Mouse (Mus musculus) thymus, postnatal 25 days (tissue): ENCODE data around the gene Ctc1.

Experiments used
- DNase-seq: peaks from one replicate; pipeline ENCODE4 v3.0.0; 2022

Ctc1 gene

DNA sequence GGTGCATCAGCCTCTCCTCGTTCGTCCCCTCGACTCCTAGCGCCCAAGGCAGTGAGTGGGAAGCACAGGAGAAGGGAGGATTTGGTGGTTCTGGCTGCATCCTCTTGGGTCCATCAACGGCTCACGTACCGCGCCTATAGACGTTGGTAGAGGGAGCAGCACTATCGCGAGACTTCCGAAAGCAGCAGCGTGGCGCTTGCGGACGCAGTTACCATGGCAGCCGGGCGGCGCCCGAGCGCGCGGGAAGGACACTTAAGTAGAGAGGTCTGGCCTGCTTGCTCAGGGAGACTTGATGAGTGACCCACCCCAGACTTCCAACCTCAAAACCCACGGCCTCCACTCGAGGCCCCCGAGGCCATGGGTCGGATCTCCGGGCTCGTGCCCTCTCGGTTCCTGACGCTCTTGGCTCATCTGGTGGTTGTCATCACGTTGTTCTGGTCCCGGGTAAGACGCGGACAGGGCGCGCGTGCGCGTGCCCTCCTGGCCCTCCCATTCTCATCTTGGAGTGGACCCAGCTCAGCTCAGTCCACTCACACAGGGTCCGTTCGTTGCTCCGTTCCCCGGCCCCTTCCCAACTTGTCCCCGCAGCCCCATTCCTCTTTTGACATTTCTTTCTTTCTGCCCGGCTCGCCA lies 55.0 kb downstream of the Ctc1 start, which contains the start of gene Tmem107:
Tmem107 (plus strand) TSS at position 217 of the 633 bp plus-strand sequence.
- DNase-seq: peak; percentile 91

DNA sequence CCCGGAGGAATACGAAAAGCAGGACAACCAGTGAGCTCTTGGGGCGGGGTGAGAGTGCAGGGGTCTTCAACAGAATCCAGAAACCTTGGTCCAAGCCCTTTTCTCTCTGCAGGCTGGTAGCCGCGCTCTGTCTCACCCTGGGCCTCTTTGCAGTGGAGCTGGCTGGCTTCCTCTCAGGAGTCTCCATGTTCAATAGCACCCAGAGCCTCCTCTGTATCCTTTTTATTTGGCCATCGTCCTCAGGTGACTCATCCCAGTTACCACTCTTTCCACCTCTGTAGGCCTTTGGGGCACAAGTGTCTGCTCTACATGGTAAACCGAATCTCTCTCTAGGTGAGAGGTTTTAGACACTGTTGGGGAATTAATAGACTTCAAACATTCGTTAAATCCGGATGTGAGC lies 55.6 kb downstream of the Ctc1 start:
- DNase-seq: no peak

- no peak for DNase-seq
Measured at GRCm38 (mm10) chr11:69072234-69072633, 56.5 kb downstream of the Ctc1 start.

DNA sequence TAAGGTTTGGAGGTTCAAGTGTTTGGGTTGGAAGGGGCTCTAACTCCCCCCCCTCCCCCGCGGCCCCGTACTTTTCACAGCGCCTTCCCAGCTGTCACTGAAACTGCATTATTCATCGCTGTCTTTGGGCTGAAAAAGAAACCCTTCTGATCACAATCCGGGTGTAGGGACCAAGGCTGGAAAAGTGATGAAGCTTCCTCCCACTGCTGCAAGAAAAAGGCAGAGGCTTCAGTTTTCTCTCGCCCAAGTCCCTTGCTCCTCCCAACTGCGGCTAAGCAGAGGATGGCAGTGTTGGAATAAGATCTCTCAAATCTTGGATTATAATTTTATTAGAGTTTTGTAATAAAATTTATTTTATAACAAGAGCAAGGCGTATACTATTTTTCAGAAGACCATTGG lies 57.0 kb downstream of the Ctc1 start:
- no peak for DNase-seq

GRCm38 (mm10) chr11:69073065-69073888 lies 57.6 kb downstream of the Ctc1 start:
- DNase-seq: peak; percentile 85

GRCm38 (mm10) chr11:69073951-69074775 lies 58.5 kb downstream of the Ctc1 start:
- DNase-seq: no peak

DNA sequence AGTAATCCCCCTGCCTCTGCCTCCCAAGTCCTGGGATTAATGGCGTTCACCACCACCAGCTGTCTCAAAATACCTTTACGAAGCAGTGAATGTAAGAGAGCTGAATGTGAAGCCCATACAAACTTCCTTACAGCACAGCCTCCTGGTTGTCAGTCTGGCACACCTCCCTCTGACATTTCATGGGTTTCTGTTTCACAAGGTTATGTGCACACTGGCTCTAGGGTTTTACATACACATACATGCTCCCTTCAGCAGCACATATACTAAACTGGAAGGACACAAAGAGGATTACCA lies 59.0 kb downstream of the Ctc1 start:
- no peak for DNase-seq

DNA sequence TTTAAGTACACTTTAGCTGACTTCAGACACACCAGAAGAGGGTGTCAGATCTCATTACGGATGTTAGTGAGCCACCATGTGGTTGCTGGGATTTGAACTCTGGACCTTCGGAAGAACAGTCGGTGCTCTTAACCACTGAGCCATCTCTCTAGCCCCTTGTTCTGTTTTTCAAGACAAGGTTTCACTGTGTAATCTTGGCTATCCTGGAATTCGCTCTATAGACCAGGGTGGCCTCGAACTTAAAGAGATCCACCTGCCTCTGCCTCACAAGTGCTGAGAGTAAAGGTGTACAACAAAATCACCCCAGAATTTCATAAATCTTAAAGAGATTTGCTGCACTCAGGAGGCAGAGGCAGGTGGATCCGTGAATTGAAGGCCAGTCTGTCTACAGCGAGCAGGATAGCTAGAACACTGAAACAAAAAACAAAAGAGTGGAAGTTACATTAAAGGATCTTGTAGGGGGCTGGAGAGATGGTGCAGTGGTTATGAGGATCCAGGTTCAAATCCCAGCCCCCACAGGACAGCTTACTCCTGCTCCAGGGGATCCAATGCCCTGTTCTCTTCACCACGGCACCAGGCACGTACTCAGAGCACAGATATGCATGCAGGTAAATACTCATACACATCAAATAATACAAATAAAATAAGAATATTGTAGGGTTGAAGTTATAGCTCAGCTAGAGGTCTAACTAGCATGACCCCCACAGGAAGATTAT lies 60.2 kb downstream of the Ctc1 start:
- DNase-seq: no peak

- DNase-seq: no peak
Measured at GRCm38 (mm10) chr11:69076572-69076971, 60.9 kb downstream of the Ctc1 start.

DNA sequence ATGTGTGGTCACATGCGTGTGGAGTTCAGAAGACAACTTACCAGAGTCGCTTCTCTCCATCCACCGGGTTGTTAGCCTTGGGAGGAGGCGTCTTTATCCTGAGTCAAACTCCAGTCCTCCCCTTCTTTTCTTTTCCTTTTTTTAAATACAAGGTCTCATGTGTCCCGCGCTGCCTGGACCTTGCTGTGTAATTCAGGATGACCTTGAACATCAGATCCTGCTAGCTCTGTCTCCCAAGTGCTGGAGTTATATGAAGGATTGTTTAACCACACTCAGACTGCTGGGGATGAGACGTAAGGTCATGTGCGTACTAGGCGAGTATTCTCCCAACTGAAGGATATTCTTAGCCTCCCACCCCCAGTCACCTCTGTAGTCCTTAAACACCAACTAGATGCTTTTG lies 61.6 kb downstream of the Ctc1 start:
- no peak for DNase-seq

GRCm38 (mm10) chr11:69078041-69078440 lies 62.3 kb downstream of the Ctc1 start:
- DNase-seq: no peak

GRCm38 (mm10) chr11:69078805-69079438 lies 63.2 kb downstream of the Ctc1 start:
- no peak for DNase-seq

GRCm38 (mm10) chr11:69080102-69080854 lies 64.6 kb downstream of the Ctc1 start:
- no peak for DNase-seq

DNA sequence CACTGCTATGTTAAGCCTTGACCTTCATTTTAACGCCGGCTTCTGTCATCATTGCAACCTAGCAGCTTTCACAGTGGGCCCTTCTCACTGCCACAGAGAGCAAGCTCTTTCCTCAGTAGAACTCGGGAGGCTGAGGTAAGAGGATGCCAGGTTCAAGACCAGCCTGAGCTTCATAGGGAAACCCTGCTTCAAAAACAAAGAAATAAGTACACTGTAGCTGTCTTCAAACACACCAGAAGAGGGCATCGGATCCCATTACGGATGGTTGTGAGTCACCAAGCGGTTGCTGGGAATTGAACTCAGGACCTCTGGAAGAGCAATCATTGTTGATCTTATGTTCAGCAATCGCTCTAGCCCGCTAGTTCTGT lies 65.1 kb downstream of the Ctc1 start:
- DNase-seq: no peak

DNA sequence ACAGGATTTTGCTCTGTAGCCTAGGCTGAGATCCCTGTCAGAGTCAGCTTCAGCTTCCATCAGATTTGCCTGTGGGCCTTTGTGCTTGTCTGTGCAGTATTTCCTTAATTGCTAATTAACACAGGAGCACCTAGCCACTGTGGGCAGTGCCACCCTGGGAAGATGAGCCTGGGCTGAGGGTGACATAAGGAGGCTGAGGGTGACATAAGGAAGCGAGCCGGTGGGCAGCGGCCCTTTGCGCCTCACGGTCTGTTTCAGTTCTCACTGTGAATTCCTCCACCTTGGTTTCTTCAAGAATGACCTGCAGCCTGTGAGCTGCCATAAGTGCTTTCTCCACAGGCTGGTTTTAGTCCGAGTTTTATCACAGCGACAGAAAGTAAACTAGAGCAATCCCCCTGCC lies 65.9 kb downstream of the Ctc1 start:
- no peak for DNase-seq

DNA sequence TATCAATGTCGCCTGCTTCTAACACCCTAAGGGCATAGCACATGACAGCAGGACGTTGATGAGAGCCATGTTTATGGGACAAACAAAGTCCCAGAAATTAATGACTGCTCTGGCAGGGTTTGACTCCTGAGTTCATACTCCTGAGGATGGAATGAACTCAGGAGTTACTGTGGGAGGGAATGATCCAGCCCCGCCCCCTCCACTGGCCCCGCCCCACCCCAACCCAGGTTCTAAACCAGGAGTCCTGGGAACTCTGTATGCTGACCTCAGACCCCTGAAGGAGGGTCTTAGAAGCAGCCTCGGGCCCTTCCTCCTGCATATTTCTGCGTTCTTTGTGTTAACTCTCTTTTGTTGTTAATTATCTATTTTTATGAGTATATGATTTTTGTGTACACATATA lies 69.9 kb downstream of the Ctc1 start:
- DNase-seq: no peak
